Mouse (Mus musculus) kidney, adult 2 months (tissue): ENCODE data around the gene Atp1a1.

Experiments used
- CTCF ChIP-seq: fragments of 200-500 bp; conservative IDR thresholded peaks from 2 replicates; pipeline ENCODE4 v1.5.1; 2011; ENCODE audit warnings: low read depth, mild to moderate bottlenecking, control low read depth, low read length, moderate library complexity, mixed read lengths; ENCODE audit not compliant: insufficient read depth, insufficient read length
- POLR2A ChIP-seq: fragments of 200-500 bp; IDR thresholded peaks from one replicate; pipeline ENCODE4 v1.6.1; 2011; ENCODE audit warnings: low read depth, low read length, control low read depth

DNA sequence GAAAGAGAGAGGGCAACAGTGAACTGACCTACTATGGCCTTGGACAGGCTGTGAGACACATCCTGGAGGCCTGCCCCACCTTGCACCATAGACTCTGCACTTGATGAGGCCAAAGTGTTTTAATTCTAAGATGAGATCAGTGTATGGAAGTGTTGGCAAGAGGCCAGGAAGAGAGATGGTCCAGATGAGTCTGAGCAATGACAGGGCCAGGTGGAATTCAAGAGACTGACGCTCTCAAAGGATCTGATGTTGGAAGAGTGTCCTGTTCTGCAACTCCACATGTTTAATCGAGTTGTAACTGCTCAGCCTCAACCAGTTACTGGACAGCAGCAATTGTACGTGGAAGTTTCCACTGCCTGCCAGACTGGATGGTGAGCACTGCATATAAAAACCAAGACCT lies 26.4 kb downstream of the Atp1a1 start:
- no peak for TF ChIP-seq CTCF
- TF ChIP-seq POLR2A = no peak
